8 mouse cellular contexts compared by ENCODE assay signal in genomic region chr4:6512749-6513364, GRCm38 (mm10).
DNase-seq lines count a peak whose midpoint lies in the region; ATAC-seq and TF ChIP-seq lines count a peak whose summit lies in the region.

No protein-coding gene starts in this region.

- peak overlapping the region; percentile 41 for H3K4me2 ChIP-seq in hindbrain, embryonic 12.5 days (replicated peaks)
- H3K4me2 ChIP-seq in lung, postnatal 0 days (replicated peaks; ENCODE audit: low read depth, low read length): no peak overlapping the region

- 17% methylated on average over 12 of the region's 12 CpGs for WGBS in hindbrain, embryonic 12.5 days
- WGBS in lung, postnatal 0 days: 15% methylated on average over 12 of the region's 12 CpGs

- DNase-seq in Muller cell, postnatal 12 days (ENCODE audit: inconsistent ontology term): peak; percentile 64
- DNase-seq in cerebellum, adult 9-11 months: peak; percentile 60
- DNase-seq in frontal cortex, postnatal 10 days (ENCODE audit: low spot score in 2 of 2): peak; percentile 56 to 77
- peak; percentile 83 to 84 for DNase-seq in layer of hippocampus, postnatal 10 days (ENCODE audit: low spot score in 2 of 2)
- peak; percentile 79 for DNase-seq in lung, postnatal 0 days (ENCODE audit: low spot score)
- DNase-seq in ovary, postnatal 36 days (ENCODE audit: low spot score): peak; percentile 69
- DNase-seq in thymus, postnatal 14 days: peak; percentile 81

- H3K9me3 ChIP-seq in hindbrain, embryonic 12.5 days (replicated peaks): no peaks in the 10 kb centered on the region
- no peaks in the 10 kb centered on the region for H3K9me3 ChIP-seq in lung, postnatal 0 days (ENCODE audit: low read length)

- TF ChIP-seq EP300 in lung, postnatal 0 days (IDR thresholded peaks at IDR 0.05): no peak

- no peaks in the 10 kb centered on the region for H3K4me1 ChIP-seq in hindbrain, embryonic 12.5 days
- no peaks in the 10 kb centered on the region for H3K4me1 ChIP-seq in lung, postnatal 0 days (ENCODE audit: insufficient read depth, low read depth, low read length)

- H3K27ac ChIP-seq in hindbrain, embryonic 12.5 days: no peak overlapping the region
- H3K27ac ChIP-seq in lung, postnatal 0 days (ENCODE audit: low read length): no peak overlapping the region

- peak; percentile 87 for TF ChIP-seq CTCF in lung, postnatal 0 days (IDR thresholded peaks at IDR 0.05)

- H3K36me3 ChIP-seq in hindbrain, embryonic 12.5 days: no peaks in the 10 kb centered on the region
- no peaks in the 10 kb centered on the region for H3K36me3 ChIP-seq in lung, postnatal 0 days (ENCODE audit: insufficient read depth, low read length)

- ATAC-seq in hindbrain, embryonic 12.5 days (ENCODE audit: low FRiP score): peak; percentile 90
- ATAC-seq in lung, postnatal 0 days: peak; percentile 75

- H3K27me3 ChIP-seq in hindbrain, embryonic 12.5 days: no peaks in the 10 kb centered on the region
- no peaks in the 10 kb centered on the region for H3K27me3 ChIP-seq in lung, postnatal 0 days (replicated peaks; ENCODE audit: insufficient read depth, low read length)

- no peak overlapping the region for H3K4me3 ChIP-seq in hindbrain, embryonic 12.5 days
- H3K4me3 ChIP-seq in lung, postnatal 0 days (ENCODE audit: low read depth, low read length): no peak overlapping the region

- no peak overlapping the region for H3K9ac ChIP-seq in hindbrain, embryonic 12.5 days
- no peak overlapping the region for H3K9ac ChIP-seq in lung, postnatal 0 days (replicated peaks; ENCODE audit: low read depth)
